9 mouse cellular contexts compared by ENCODE assay signal in the genomic region with DNA sequence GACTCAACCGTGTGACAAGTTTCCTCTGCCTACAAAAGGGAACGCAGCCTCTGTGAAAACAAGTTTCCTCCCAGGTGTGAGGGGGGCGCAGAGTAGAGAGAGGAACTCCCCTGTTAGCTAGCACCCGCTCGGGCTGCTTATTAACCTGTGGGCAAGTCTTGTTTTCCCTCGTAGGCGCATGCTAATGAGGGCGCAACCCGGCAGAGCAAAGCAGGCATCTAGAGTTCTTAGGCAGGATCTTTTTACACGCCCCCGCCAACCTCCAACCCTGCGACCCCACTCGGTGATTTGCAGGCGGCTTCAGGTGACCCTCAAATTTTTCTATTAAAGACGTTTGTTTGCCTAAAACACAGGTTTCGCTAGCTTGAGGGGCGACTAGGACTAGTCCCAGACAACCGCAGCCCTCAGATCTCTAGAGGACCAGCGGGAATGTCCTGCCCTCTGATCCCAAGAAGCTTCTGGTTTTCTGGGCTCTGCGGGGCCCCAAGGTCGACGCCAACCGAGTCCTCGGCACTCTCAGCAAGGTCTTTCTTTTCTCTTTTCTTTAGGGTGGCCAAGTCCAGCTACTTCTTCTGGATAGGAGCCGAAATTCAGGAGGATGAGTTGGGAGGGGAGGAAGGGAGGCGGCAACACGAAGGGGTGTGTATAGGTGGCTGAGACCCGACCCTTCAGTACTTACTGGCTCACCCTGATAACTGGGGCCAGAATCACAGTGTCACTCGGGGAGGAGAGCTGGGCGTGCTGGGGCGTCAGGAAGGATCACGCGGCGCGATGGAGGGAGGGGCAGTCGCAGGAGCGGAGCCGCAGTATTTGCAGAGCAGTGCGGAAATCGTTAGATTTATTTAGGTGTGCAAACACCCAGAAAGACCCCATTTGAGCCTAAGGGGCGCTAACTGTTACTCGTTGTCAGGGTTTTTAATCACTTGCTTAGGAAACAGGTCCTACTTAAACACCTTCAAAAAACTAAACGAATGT. TPM values are rescaled to one million over a fixed set of nuclear protein-coding genes. Genes with fewer than 3 reads are reported as not detected.
DNase-seq lines count a peak whose midpoint lies in the region; ATAC-seq and TF ChIP-seq lines count a peak whose summit lies in the region.
"Had no signal": no experiment of that assay in that cellular context is flagged by ENCODE, and none has a peak within 500 bp of the region (broad histone marks: within the 10 kb centered on the region; RNA-seq: fewer than 3 reads in every experiment).

No protein-coding gene starts in this region.

- WGBS in intestine, embryonic 15.5 days = under 1% methylated on average over 43 of the region's 43 CpGs
- WGBS in midbrain, embryonic 12.5 days = under 1% methylated on average over 43 of the region's 43 CpGs

- H3K4me2 ChIP-seq in intestine, embryonic 15.5 days (replicated peaks) = no peak overlapping the region
- peak overlapping the region; percentile 37 for H3K4me2 ChIP-seq in midbrain, embryonic 12.5 days (replicated peaks)

- no peak overlapping the region for H3K9ac ChIP-seq in intestine, embryonic 15.5 days
- H3K9ac ChIP-seq in midbrain, embryonic 12.5 days (replicated peaks) = 0 out of 2 replicates have a peak overlapping the region, but pooled peaks have one; percentile 5

- POLR2A ChIA-PET in Patski (lab: Charles Lee) = interaction anchor here (0.8 kb wide), 1 partner anchor 9 kb away, joined by 4 read pairs; the partner anchor contains the start of gene Sim1

- peaks cover 4% of the 10 kb centered on the region; the same call in 1 of the 2 replicates for H3K4me1 ChIP-seq in intestine, embryonic 15.5 days (replicated peaks)
- peaks cover 23% of the 10 kb centered on the region for H3K4me1 ChIP-seq in midbrain, embryonic 12.5 days

- CTCF ChIA-PET in Patski (lab: Charles Lee) = interaction anchor here (1.1 to 1.7 kb wide), 3 partner anchors 21 to 199 kb away, joined by 3 to 4 read pairs (median 4); no protein-coding TSS in a partner anchor

- ATAC-seq in Patski = peak; percentile 73
- ATAC-seq in intestine, embryonic 15.5 days = peak; percentile 50
- peak; percentile 24 for ATAC-seq in midbrain, embryonic 12.5 days (ENCODE audit: low FRiP score, low read depth)

- in situ Hi-C loops in Patski (cut with MboI; ENCODE audit: low pct_unique_long_range_greater_than_20kb) = loop anchor here (5.0 kb wide), 1 partner anchor 504 kb away; no protein-coding TSS in a partner anchor

- H3K27me3 ChIP-seq in Patski = peaks cover 18% of the 10 kb centered on the region
- H3K27me3 ChIP-seq in intestine, embryonic 15.5 days (replicated peaks) = peaks cover 82% of the 10 kb centered on the region
- peaks cover 82% of the 10 kb centered on the region for H3K27me3 ChIP-seq in midbrain, embryonic 12.5 days

- no peak for DNase-seq in Patski (ENCODE audit: low read depth, low spot score)
- peak; percentile 66 for DNase-seq in embryo, embryonic 11 days
- no peak for DNase-seq in gastrocnemius, postnatal 10 days
- no peak for DNase-seq in adrenal gland, postnatal 14 days
- DNase-seq in lung, adult 18-20 months = no peak

- no peak for TF ChIP-seq CTCF in Patski (IDR thresholded peaks at IDR 0.05)

- H3K4me3 ChIP-seq in intestine, embryonic 15.5 days (replicated peaks) = no peak overlapping the region
- H3K4me3 ChIP-seq in midbrain, embryonic 12.5 days = peak overlapping the region; percentile 9; the same call in 1 of the 2 replicates
- H3K4me3 ChIP-seq: myocyte had no signal

- no peaks in the 10 kb centered on the region for H3K36me3 ChIP-seq in intestine, embryonic 15.5 days
- no peaks in the 10 kb centered on the region for H3K36me3 ChIP-seq in midbrain, embryonic 12.5 days

- no peak overlapping the region for H3K27ac ChIP-seq in intestine, embryonic 15.5 days
- H3K27ac ChIP-seq in midbrain, embryonic 12.5 days (replicated peaks) = 0 out of 2 replicates have a peak overlapping the region, but pooled peaks have one; percentile 47

- H3K9me3 ChIP-seq in intestine, embryonic 15.5 days = no peaks in the 10 kb centered on the region
- H3K9me3 ChIP-seq in midbrain, embryonic 12.5 days = no peaks in the 10 kb centered on the region

RNA-seq across cellular contexts. Expression of gene Sim1, which starts 8.5 kb away (rescaled TPM):
- 7.4 TPM for polyA plus RNA-seq in Patski (2021)
- 0.05 TPM in 1 of 2 replicates, not detected in the other for polyA plus RNA-seq in intestine, embryonic 15.5 days (2015; fragmentation: Nextera tagmentation; extraction: Ambion mirVana)
- polyA plus RNA-seq in midbrain, embryonic 12.5 days (2016; fragmentation: Nextera tagmentation; extraction: Ambion mirVana) = 5.1 and 6.0 TPM in 2 replicates
- under 1 TPM; 0.09 to 0.16 TPM for total RNA-seq in gastrocnemius, postnatal 10 days (2021)
- total RNA-seq in adrenal gland, postnatal 14 days (2021) = not detected in 2 replicates
- total RNA-seq: heart, postnatal 14 days had no signal
